Mouse (Mus musculus) adrenal gland, postnatal 10 days (tissue): Measurements from ENCODE around the gene Gm28043. TPM values are rescaled to one million over a fixed set of nuclear protein-coding genes. Genes with fewer than 3 reads are reported as not detected.

ENCODE experiments used
- microRNA-seq: library from miRNA; unstranded; fragments of <30 nt; microRNA quantifications from one replicate; pipeline ENCODE4 v1.2.0, GENCODE M21; 2021
- total RNA-seq, 2 experiments: library from RNA; stranded (reverse); gene quantifications; 2 replicates each; pipeline ENCODE4 v1.2.3; 2021

Gene Gm28043
- total RNA-seq, 2 experiments from 2014 or later = 2.3 to 4.6 TPM

Small RNA genes lying within 50 kb of the gene (microRNA-seq; reads per million reads assigned to microRNA genes)
- gene Mir7667 = not detected

Other genes starting within 250 kb of the Gm28043 start
- 100 to 1,000 TPM in 1 of 2 experiments, 10 to 100 TPM in 1; 73.4 to 104 TPM for gene Pim1, start 124.1 kb upstream of the Gm28043 start, total RNA-seq
- gene Gm17657, start 65.2 kb upstream of the Gm28043 start, total RNA-seq = not detected
- 10 to 100 TPM; 19.7 to 20.3 TPM for gene Tbc1d22b, start 65.1 kb upstream of the Gm28043 start, total RNA-seq
- not detected for gene Tmem217, start 62.5 kb upstream of the Gm28043 start, total RNA-seq
- 10 to 100 TPM; 43.1 to 50.7 TPM for gene Rnf8, start 86 bp upstream of the Gm28043 start, total RNA-seq
- 10 to 100 TPM; 52.4 to 99.0 TPM for gene Cmtr1, start 45.7 kb downstream of the Gm28043 start, total RNA-seq
- 10 to 100 TPM; 12.7 to 17.2 TPM for gene Ccdc167, start 102.2 kb downstream of the Gm28043 start, total RNA-seq